Mouse (Mus musculus): Measurements from ENCODE around the gene Simc1. TPM values are rescaled to one million over a fixed set of nuclear protein-coding genes. Genes with fewer than 3 reads are reported as not detected.
A peak's percentile ranks its signal among the peaks of the same experiment; 100 is the strongest.

Gene Simc1
- total RNA-seq (2014; rRNA removed) (2.9 and 5.6 TPM in 2 replicates), polyA plus RNA-seq (2012; rRNA removed) (3.9 and 6.7 TPM in 2 replicates)

- Histone ChIP-seq H3K9ac (ENCODE audit: low read depth, low read length) (peak within 1 kb of the TSS; percentile 94), H3K36me3 (ENCODE audit: control insufficient read depth, insufficient read depth, low read length) (no peaks in the 10 kb centered on the region; the same call in 1 of the 2 replicates), H3K79me2 (ENCODE audit: control insufficient read depth, insufficient read depth, low read length) (peaks cover 8% of the 10 kb centered on the region; the same call in 1 of the 2 replicates), H3K27ac (replicated peaks; ENCODE audit: insufficient read depth, low read depth, low read length) (peak within 1 kb of the TSS; percentile 85), H3K4me3 (ENCODE audit: insufficient read depth, low read depth, low read length) (peak within 1 kb of the TSS; percentile 92), H3K4me1 (ENCODE audit: control insufficient read depth, insufficient read depth, low read length) (peaks cover 12% of the 10 kb centered on the region; the same call in 1 of the 2 replicates), H3K27me3 (ENCODE audit: control insufficient read depth, insufficient read depth, low read length) (no peaks in the 10 kb centered on the region)
- WGBS, result under 1% methylated on average over 105 of the region's 105 CpGs
- TF ChIP-seq CTCF (IDR thresholded peaks at IDR 0.05; ENCODE audit: low read depth, low read length), result no peak
- peak; percentile 96 for TF ChIP-seq POLR2A (IDR thresholded peaks at IDR 0.05; ENCODE audit: extremely low read depth, insufficient read depth, low read length)
- peak; percentile 49 for DNase-seq (ENCODE audit: extremely low read depth, low read depth, low spot score)
Measured at GRCm38 (mm10) chr13:54503604-54504521, at the start of gene Simc1. TSS of gene Simc1 (plus strand) at chr13:54503779.

GRCm38 (mm10) chr13:54457062-54457461 lies 46.5 kb upstream of the Simc1 start:
- Histone ChIP-seq H3K4me1 (ENCODE audit: control insufficient read depth, insufficient read depth, low read length) (0 out of 2 replicates have a peak, but pooled peaks cover under 1% of the 10 kb centered on the region), H3K36me3 (ENCODE audit: control insufficient read depth, insufficient read depth, low read length) (peaks cover 20% of the 10 kb centered on the region; the same call in 1 of the 2 replicates), H3K9ac (ENCODE audit: low read depth, low read length) (no peak overlapping the region), H3K4me3 (ENCODE audit: insufficient read depth, low read depth, low read length) (no peak overlapping the region), H3K79me2 (ENCODE audit: control insufficient read depth, insufficient read depth, low read length) (no peaks in the 10 kb centered on the region), H3K27me3 (ENCODE audit: control insufficient read depth, insufficient read depth, low read length) (no peaks in the 10 kb centered on the region), H3K27ac (replicated peaks; ENCODE audit: insufficient read depth, low read depth, low read length) (no peak overlapping the region)
- TF ChIP-seq CTCF (IDR thresholded peaks at IDR 0.05; ENCODE audit: low read depth, low read length) (peak; percentile 69), POLR2A (IDR thresholded peaks at IDR 0.05; ENCODE audit: extremely low read depth, insufficient read depth, low read length) (no peak)
- peak; percentile 21 for DNase-seq (ENCODE audit: extremely low read depth, low read depth, low spot score)
- 70% methylated on average over 2 of the region's 2 CpGs for WGBS

GRCm38 (mm10) chr13:54459282-54459681 lies 44.3 kb upstream of the Simc1 start:
- WGBS, result 85% methylated on average over 4 of the region's 4 CpGs
- Histone ChIP-seq H3K4me1 (ENCODE audit: control insufficient read depth, insufficient read depth, low read length) (peaks cover 4% of the 10 kb centered on the region), H3K27me3 (ENCODE audit: control insufficient read depth, insufficient read depth, low read length) (no peaks in the 10 kb centered on the region), H3K79me2 (ENCODE audit: control insufficient read depth, insufficient read depth, low read length) (no peaks in the 10 kb centered on the region), H3K27ac (replicated peaks; ENCODE audit: insufficient read depth, low read depth, low read length) (no peak overlapping the region), H3K9ac (ENCODE audit: low read depth, low read length) (no peak overlapping the region), H3K4me3 (ENCODE audit: insufficient read depth, low read depth, low read length) (no peak overlapping the region), H3K36me3 (ENCODE audit: control insufficient read depth, insufficient read depth, low read length) (peaks cover 34% of the 10 kb centered on the region)
- DNase-seq (ENCODE audit: extremely low read depth, low read depth, low spot score), result no peak
- TF ChIP-seq CTCF (IDR thresholded peaks at IDR 0.05; ENCODE audit: low read depth, low read length) (no peak), POLR2A (IDR thresholded peaks at IDR 0.05; ENCODE audit: extremely low read depth, insufficient read depth, low read length) (no peak)

GRCm38 (mm10) chr13:54468098-54469011 lies 35.2 kb upstream of the Simc1 start, which contains the start of gene Thoc3:
TSS of gene Thoc3 (minus strand) at chr13:54468849.
- H3K36me3 ChIP-seq (ENCODE audit: control insufficient read depth, insufficient read depth, low read length), result peaks cover 31% of the 10 kb centered on the region
- under 1% methylated on average over 67 of the region's 67 CpGs for WGBS

GRCm38 (mm10) chr13:54469012-54469354 lies 34.6 kb upstream of the Simc1 start:
- 11% methylated on average over 4 of the region's 4 CpGs for WGBS
- H3K9ac ChIP-seq (ENCODE audit: low read depth, low read length), result peak overlapping the region; percentile 25; the same call in 1 of the 2 replicates
- no peaks in the 10 kb centered on the region for H3K27me3 ChIP-seq (ENCODE audit: control insufficient read depth, insufficient read depth, low read length)
- peak overlapping the region; percentile 41 for H3K27ac ChIP-seq (replicated peaks; ENCODE audit: insufficient read depth, low read depth, low read length)
- DNase-seq (ENCODE audit: extremely low read depth, low read depth, low spot score), result no peak
- peaks cover 25% of the 10 kb centered on the region for H3K36me3 ChIP-seq (ENCODE audit: control insufficient read depth, insufficient read depth, low read length)
- H3K4me3 ChIP-seq (ENCODE audit: insufficient read depth, low read depth, low read length), result peak overlapping the region; percentile 96
- peaks cover 15% of the 10 kb centered on the region for H3K79me2 ChIP-seq (ENCODE audit: control insufficient read depth, insufficient read depth, low read length)
- H3K4me1 ChIP-seq (ENCODE audit: control insufficient read depth, insufficient read depth, low read length), result peaks cover 6% of the 10 kb centered on the region
- TF ChIP-seq POLR2A (IDR thresholded peaks at IDR 0.05; ENCODE audit: extremely low read depth, insufficient read depth, low read length) (no peak), CTCF (IDR thresholded peaks at IDR 0.05; ENCODE audit: low read depth, low read length) (no peak)

More at GRCm38 (mm10) chr13:54468098-54469011, 35.2 kb upstream of the Simc1 start, which contains the start of gene Thoc3:
- Histone ChIP-seq H3K9ac (ENCODE audit: low read depth, low read length) (peak within 1 kb of the TSS; percentile 95), H3K27ac (replicated peaks; ENCODE audit: insufficient read depth, low read depth, low read length) (peak within 1 kb of the TSS; percentile 41), H3K4me3 (ENCODE audit: insufficient read depth, low read depth, low read length) (peak within 1 kb of the TSS; percentile 96), H3K79me2 (ENCODE audit: control insufficient read depth, insufficient read depth, low read length) (peaks cover 15% of the 10 kb centered on the region), H3K4me1 (ENCODE audit: control insufficient read depth, insufficient read depth, low read length) (peaks cover 6% of the 10 kb centered on the region), H3K27me3 (ENCODE audit: control insufficient read depth, insufficient read depth, low read length) (no peaks in the 10 kb centered on the region)
- TF ChIP-seq POLR2A (IDR thresholded peaks at IDR 0.05; ENCODE audit: extremely low read depth, insufficient read depth, low read length), result peak; percentile 70; the same call in 1 of the 2 replicates
- TF ChIP-seq CTCF (IDR thresholded peaks at IDR 0.05; ENCODE audit: low read depth, low read length), result no peak
- peak; percentile 77 for DNase-seq (ENCODE audit: extremely low read depth, low read depth, low spot score)
